ENCODE assay signal across 27 mouse cellular contexts in the genomic region with DNA sequence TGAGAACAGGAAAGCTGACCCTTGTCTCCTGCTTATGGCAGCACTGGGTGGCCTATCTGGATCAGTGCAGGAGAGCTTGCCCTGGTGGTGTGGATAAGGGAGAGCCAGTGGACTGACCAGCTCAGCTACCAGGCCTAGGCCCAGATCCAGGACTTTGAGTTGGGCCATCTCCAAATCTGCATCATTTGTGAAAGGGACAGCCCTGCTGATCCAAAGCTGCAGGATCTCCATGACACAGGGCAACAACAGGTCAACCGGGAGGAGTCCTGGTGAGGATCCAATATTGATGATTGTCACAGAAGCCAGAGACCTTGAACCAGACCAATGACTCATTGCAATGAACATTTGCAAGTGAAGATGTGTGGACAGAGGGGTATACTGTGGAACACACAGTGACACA.
DNase-seq lines count a peak whose midpoint lies in the region; ATAC-seq and TF ChIP-seq lines count a peak whose summit lies in the region.
"Had no signal": no experiment of that assay in that cellular context is flagged by ENCODE, and none has a peak within 500 bp of the region (broad histone marks: within the 10 kb centered on the region; RNA-seq: fewer than 3 reads in every experiment).

No protein-coding gene starts in this region.

- H3K27me3 ChIP-seq in intestine, embryonic 14.5 days (replicated peaks; ENCODE audit: control insufficient read depth, insufficient read depth, low read length) = no peaks in the 10 kb centered on the region
- H3K27me3 ChIP-seq in intestine, embryonic 15.5 days (replicated peaks) = no peaks in the 10 kb centered on the region
- no peaks in the 10 kb centered on the region for H3K27me3 ChIP-seq in midbrain, embryonic 10.5 days (ENCODE audit: low read depth, poor library complexity, severe bottlenecking)
- H3K27me3 ChIP-seq in midbrain, postnatal 0 days (ENCODE audit: insufficient read depth, low read length) = no peaks in the 10 kb centered on the region
- H3K27me3 ChIP-seq: embryonic facial prominence, embryonic 12.5 days; heart, embryonic 15.5 days; limb, embryonic 12.5 days; megakaryocyte, embryonic 14.5 days; neural tube, embryonic 12.5 days; stomach, embryonic 15.5 days had no signal

- H3K4me3 ChIP-seq in intestine, embryonic 14.5 days (ENCODE audit: low read depth, low read length) = no peak overlapping the region
- H3K4me3 ChIP-seq in intestine, embryonic 15.5 days (replicated peaks) = no peak overlapping the region
- H3K4me3 ChIP-seq in midbrain, embryonic 10.5 days = no peak overlapping the region
- no peak overlapping the region for H3K4me3 ChIP-seq in midbrain, postnatal 0 days (ENCODE audit: low read depth, low read length)
- H3K4me3 ChIP-seq: embryonic facial prominence, embryonic 12.5 days; heart, adult 2 months; heart, embryonic 15.5 days; limb, embryonic 12.5 days; megakaryocyte, embryonic 14.5 days; neural tube, embryonic 12.5 days; stomach, embryonic 15.5 days had no signal

- no peak for ATAC-seq in intestine, embryonic 14.5 days (replicated peaks; ENCODE audit: low FRiP score, low TSS enrichment, low read depth)
- no peak for ATAC-seq in intestine, embryonic 15.5 days
- no peak for ATAC-seq in midbrain, postnatal 0 days (ENCODE audit: low FRiP score)
- ATAC-seq: inflammation-experienced regulatory T-cells, adult 6 months had no signal

- no peak overlapping the region for H3K9ac ChIP-seq in intestine, embryonic 14.5 days (ENCODE audit: low read length)
- H3K9ac ChIP-seq in intestine, embryonic 15.5 days = no peak overlapping the region
- H3K9ac ChIP-seq in midbrain, postnatal 0 days (replicated peaks; ENCODE audit: low read length, poor library complexity, severe bottlenecking) = no peak overlapping the region
- H3K9ac ChIP-seq: embryonic facial prominence, embryonic 12.5 days; heart, embryonic 15.5 days; hindbrain, embryonic 14.5 days; limb, embryonic 12.5 days; liver, embryonic 14.5 days; neural tube, embryonic 12.5 days; stomach, embryonic 15.5 days had no signal

- H3K27ac ChIP-seq in intestine, embryonic 14.5 days (ENCODE audit: low read depth) = no peak overlapping the region
- no peak overlapping the region for H3K27ac ChIP-seq in intestine, embryonic 15.5 days
- no peak overlapping the region for H3K27ac ChIP-seq in midbrain, embryonic 10.5 days (replicated peaks)
- no peak overlapping the region for H3K27ac ChIP-seq in midbrain, postnatal 0 days (ENCODE audit: low read depth, low read length)
- H3K27ac ChIP-seq: heart, adult 2 months; heart, embryonic 15.5 days; hindbrain, embryonic 14.5 days; limb, embryonic 12.5 days; liver, embryonic 14.5 days; neural tube, embryonic 12.5 days; stomach, embryonic 15.5 days had no signal

- TF ChIP-seq CTCF in midbrain, postnatal 0 days (IDR thresholded peaks at IDR 0.05) = no peak

- peak; percentile 41 for DNase-seq in intestine, embryonic 14.5 days (ENCODE audit: low spot score)
- peak; percentile 10 for DNase-seq in midbrain, embryonic 10.5 days (ENCODE audit: low spot score)
- DNase-seq in midbrain, postnatal 0 days (ENCODE audit: low spot score) = no peak
- peak; percentile 73 for DNase-seq in adrenal gland, adult 2 months
- DNase-seq in testis, postnatal 14 days (ENCODE audit: low spot score) = no peak
- no peak for DNase-seq in right cerebral cortex, postnatal 4 days
- DNase-seq: cerebellum, adult 9-11 months; gastrocnemius, postnatal 25 days; heart, adult 2 months; heart, postnatal 36 days; kidney, adult 9 months; kidney, postnatal 14 days; lung, postnatal 14 days; midbrain, embryonic 14.5 days; right cerebral cortex, postnatal 25 days; thymus, adult 18-20 months; thymus, postnatal 36 days had no signal

- H3K36me3 ChIP-seq in intestine, embryonic 14.5 days (ENCODE audit: control insufficient read depth, insufficient read depth, low read length) = no peaks in the 10 kb centered on the region
- H3K36me3 ChIP-seq in intestine, embryonic 15.5 days = no peaks in the 10 kb centered on the region
- H3K36me3 ChIP-seq in midbrain, embryonic 10.5 days = no peaks in the 10 kb centered on the region
- no peaks in the 10 kb centered on the region for H3K36me3 ChIP-seq in midbrain, postnatal 0 days (ENCODE audit: insufficient read depth, low read length)
- H3K36me3 ChIP-seq: embryonic facial prominence, embryonic 12.5 days; heart, embryonic 15.5 days; limb, embryonic 12.5 days; neural tube, embryonic 12.5 days; stomach, embryonic 15.5 days had no signal

- 65% methylated on average over 1 of the region's 1 CpGs for WGBS in intestine, embryonic 14.5 days
- WGBS in intestine, embryonic 15.5 days = 90% methylated on average over 1 of the region's 1 CpGs
- 94% methylated on average over 1 of the region's 1 CpGs for WGBS in midbrain, embryonic 10.5 days
- 88% methylated on average over 1 of the region's 1 CpGs for WGBS in midbrain, postnatal 0 days

- no peaks in the 10 kb centered on the region for H3K9me3 ChIP-seq in intestine, embryonic 14.5 days (ENCODE audit: control insufficient read depth, low read length)
- no peaks in the 10 kb centered on the region for H3K9me3 ChIP-seq in intestine, embryonic 15.5 days
- H3K9me3 ChIP-seq in midbrain, embryonic 10.5 days (replicated peaks) = peaks cover 4% of the 10 kb centered on the region; the same call in 1 of the 2 replicates
- no peaks in the 10 kb centered on the region for H3K9me3 ChIP-seq in midbrain, postnatal 0 days (ENCODE audit: low read length)
- H3K9me3 ChIP-seq: embryonic facial prominence, embryonic 12.5 days; heart, embryonic 15.5 days; megakaryocyte, embryonic 14.5 days; stomach, embryonic 15.5 days had no signal

- H3K4me2 ChIP-seq in intestine, embryonic 14.5 days (ENCODE audit: low read length) = no peak overlapping the region
- no peak overlapping the region for H3K4me2 ChIP-seq in intestine, embryonic 15.5 days (replicated peaks)
- no peak overlapping the region for H3K4me2 ChIP-seq in midbrain, postnatal 0 days (ENCODE audit: low read depth, low read length, poor library complexity, severe bottlenecking)
- H3K4me2 ChIP-seq: embryonic facial prominence, embryonic 12.5 days; heart, embryonic 15.5 days; hindbrain, embryonic 14.5 days; limb, embryonic 12.5 days; neural tube, embryonic 12.5 days; stomach, embryonic 15.5 days had no signal

- no peaks in the 10 kb centered on the region for H3K4me1 ChIP-seq in intestine, embryonic 14.5 days (replicated peaks; ENCODE audit: control insufficient read depth, insufficient read depth, low read length)
- H3K4me1 ChIP-seq in intestine, embryonic 15.5 days (replicated peaks) = no peaks in the 10 kb centered on the region
- H3K4me1 ChIP-seq in midbrain, embryonic 10.5 days = peaks cover 4% of the 10 kb centered on the region; the same call in 1 of the 2 replicates
- no peaks in the 10 kb centered on the region for H3K4me1 ChIP-seq in midbrain, postnatal 0 days (ENCODE audit: insufficient read depth, low read length)
- H3K4me1 ChIP-seq: heart, embryonic 15.5 days; limb, embryonic 12.5 days; megakaryocyte, embryonic 14.5 days; neural tube, embryonic 12.5 days; stomach, embryonic 15.5 days had no signal

Comparison
In these comparisons a context has a peak if more than half of its experiments do, and no peak if none do; other contexts are left out.
1. DNase-seq: peak in intestine, embryonic 14.5 days (single experiment), midbrain, embryonic 10.5 days (single experiment) and adrenal gland, adult 2 months (single experiment); none in midbrain, postnatal 0 days (single experiment), testis, postnatal 14 days (single experiment) and right cerebral cortex, postnatal 4 days (single experiment).